Mouse (Mus musculus): ENCODE measurements around the gene Rab8b.

GRCm38 (mm10) chr9:66933869-66934808, 14.7 kb upstream of the Rab8b start:
- no peak for TF ChIP-seq CTCF (IDR thresholded peaks at IDR 0.05; ENCODE audit: low read depth)
- no peak for TF ChIP-seq EP300 (IDR thresholded peaks at IDR 0.05; ENCODE audit: low read depth)

Data from heart, postnatal 0 days (tissue).